Mouse (Mus musculus) thymus, postnatal 25 days (tissue): ENCODE measurements around the gene Nek8.

Experiments used
- DNase-seq: peaks from one replicate; pipeline ENCODE4 v3.0.0; 2022

Nek8 gene

GRCm38 (mm10) chr11:78165761-78166109, 10.7 kb downstream of the Nek8 start:
- DNase-seq = no peak

- DNase-seq = peak; percentile 90
These were observed 11.3 kb downstream of the Nek8 start, which contains the start of gene Traf4 for GRCm38 (mm10) chr11:78164924-78165760. Gene Traf4, minus strand, starts transcription at chr11:78165589.

- no peak for DNase-seq
These were observed 11.9 kb downstream of the Nek8 start for GRCm38 (mm10) chr11:78164604-78164923.

GRCm38 (mm10) chr11:78163681-78164603, 12.5 kb downstream of the Nek8 start:
- peak; percentile 76 for DNase-seq

- no peak for DNase-seq
These were observed 13.4 kb downstream of the Nek8 start for GRCm38 (mm10) chr11:78163045-78163444.

- DNase-seq = no peak
These were observed 14.0 kb downstream of the Nek8 start for GRCm38 (mm10) chr11:78162504-78162903.

- no peak for DNase-seq
These were observed 14.5 kb downstream of the Nek8 start for GRCm38 (mm10) chr11:78161968-78162367.

- no peak for DNase-seq
These were observed 15.3 kb downstream of the Nek8 start for GRCm38 (mm10) chr11:78161169-78161568.

GRCm38 (mm10) chr11:78160675-78161074, 15.8 kb downstream of the Nek8 start:
- DNase-seq = no peak

- DNase-seq = no peak
These were observed 16.3 kb downstream of the Nek8 start for GRCm38 (mm10) chr11:78160171-78160570.

GRCm38 (mm10) chr11:78159557-78159956, 16.9 kb downstream of the Nek8 start:
- DNase-seq = no peak

- peak; percentile 86 for DNase-seq
These were observed 17.4 kb downstream of the Nek8 start for GRCm38 (mm10) chr11:78159096-78159495.

- DNase-seq = no peak
These were observed 20.2 kb downstream of the Nek8 start for GRCm38 (mm10) chr11:78156156-78156699.

- DNase-seq = no peak
These were observed 20.8 kb downstream of the Nek8 start for GRCm38 (mm10) chr11:78155674-78156073.

- DNase-seq = no peak
These were observed 22.7 kb downstream of the Nek8 start for GRCm38 (mm10) chr11:78153778-78154177.

- DNase-seq = no peak
These were observed 23.9 kb downstream of the Nek8 start for GRCm38 (mm10) chr11:78152299-78153231.

GRCm38 (mm10) chr11:78151161-78151560, 25.3 kb downstream of the Nek8 start:
- DNase-seq = no peak

GRCm38 (mm10) chr11:78146707-78147543, 29.6 kb downstream of the Nek8 start:
- no peak for DNase-seq

- no peak for DNase-seq
These were observed 30.3 kb downstream of the Nek8 start for GRCm38 (mm10) chr11:78146168-78146567.

- DNase-seq = no peak
These were observed 33.0 kb downstream of the Nek8 start for GRCm38 (mm10) chr11:78143520-78143919.

- DNase-seq = no peak
These were observed 35.8 kb downstream of the Nek8 start for GRCm38 (mm10) chr11:78140665-78141064.

GRCm38 (mm10) chr11:78138023-78138422, 38.5 kb downstream of the Nek8 start:
- no peak for DNase-seq
